Mouse (Mus musculus) G1E (cell line): ENCODE measurements around the gene Fgf8.

Source experiments
- CTCF ChIP-seq: IDR thresholded peaks from 2 replicates; pipeline ENCODE4 v1.5.1; 2012; ENCODE audit warnings: low read depth, low read length, inconsistent platforms, mixed read lengths
- GATA1 ChIP-seq: IDR thresholded peaks from 2 replicates; pipeline ENCODE4 v1.6.1; 2012; ENCODE audit warnings: borderline replicate concordance, low read length, inconsistent platforms, mixed read lengths
- POLR2AphosphoS5 ChIP-seq: IDR thresholded peaks from 2 replicates; pipeline ENCODE4 v1.6.1; 2012; ENCODE audit warnings: low read depth, low read length, inconsistent platforms; ENCODE audit not compliant: insufficient replicate concordance

DNA sequence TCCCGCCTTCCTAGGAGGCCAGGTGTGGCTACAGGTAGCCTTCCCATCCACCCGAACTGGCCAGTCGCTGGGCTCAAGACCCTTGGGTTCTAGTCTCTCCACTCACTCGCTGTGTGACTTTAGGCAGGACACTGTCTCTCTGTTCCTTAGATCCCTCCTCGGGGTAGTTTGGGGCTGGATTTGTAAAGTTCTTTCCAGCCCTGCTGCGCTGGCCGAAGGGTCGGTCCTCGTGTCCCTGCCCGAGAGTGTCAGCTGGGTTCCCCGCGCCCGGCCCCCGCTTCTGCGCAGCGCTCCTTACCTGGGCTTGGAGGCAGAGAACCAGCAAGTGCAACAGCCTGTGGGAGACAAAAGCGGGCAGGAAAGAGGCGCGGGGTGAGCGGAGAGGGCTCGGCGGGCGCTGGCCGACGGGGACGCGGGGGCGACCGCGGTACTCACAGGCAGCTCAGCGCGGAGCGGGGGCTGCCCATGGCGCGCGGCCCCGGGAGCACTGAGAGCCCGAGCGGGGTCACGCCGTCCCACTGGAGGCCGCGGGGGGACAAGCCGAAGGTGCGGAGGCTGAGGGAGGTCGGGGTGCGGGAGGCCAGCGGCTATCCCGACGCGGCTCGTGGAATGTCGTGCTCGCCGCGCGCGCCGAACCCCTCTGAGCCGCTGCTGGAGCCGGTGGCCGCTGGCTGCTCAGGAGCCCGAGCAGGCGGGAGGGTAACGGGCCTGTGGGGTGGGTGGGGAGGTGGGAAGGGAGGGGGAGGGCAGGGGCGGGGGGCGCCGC is at the start of gene Fgf8:
- no peak for TF ChIP-seq CTCF
- no peak for TF ChIP-seq GATA1
- no peak for TF ChIP-seq POLR2AphosphoS5
